ENCODE assay signal across 11 mouse cellular contexts in genomic region chr4:152340584-152341284, GRCm38 (mm10). TPM values are rescaled to one million over a fixed set of nuclear protein-coding genes. Genes with fewer than 3 reads are reported as not detected.
A peak's percentile ranks its signal among the peaks of the same experiment; 100 is the strongest.
DNase-seq lines count a peak whose midpoint lies in the region; ATAC-seq lines count a peak whose summit lies in the region.
"Had no signal": no experiment of that assay in that cellular context is flagged by ENCODE, and none has a peak within 500 bp of the region (broad histone marks: within the 10 kb centered on the region; RNA-seq: fewer than 3 reads in every experiment).

No protein-coding gene starts in this region.

- ATAC-seq in forebrain, embryonic 15.5 days (replicated peaks) = no peak

- DNase-seq in kidney, postnatal 4 days = peak; percentile 61 to 68
- DNase-seq in kidney, adult 18-20 months = no peak
- DNase-seq in midbrain, embryonic 10.5 days (ENCODE audit: low spot score) = peak; percentile 49
- peak; percentile 29 for DNase-seq in thymus, postnatal 25 days
- DNase-seq in cerebellum, adult 11 months = no peak
- no peak for DNase-seq in gastrocnemius, postnatal 14 days
- DNase-seq in spleen, adult 18-20 months = no peak

- H3K27me3 ChIP-seq in forebrain, embryonic 15.5 days = peaks cover 7% of the 10 kb centered on the region; the same call in 1 of the 2 replicates
- peaks cover 82% of the 10 kb centered on the region for H3K27me3 ChIP-seq in midbrain, embryonic 10.5 days (ENCODE audit: low read depth, poor library complexity, severe bottlenecking)

- H3K4me2 ChIP-seq in forebrain, embryonic 15.5 days (replicated peaks) = peak overlapping the region; percentile 65
- H3K4me2 ChIP-seq: heart, embryonic 15.5 days; limb, embryonic 13.5 days had no signal

- H3K9ac ChIP-seq in forebrain, embryonic 15.5 days (replicated peaks) = no peak overlapping the region
- H3K9ac ChIP-seq: heart, embryonic 15.5 days; limb, embryonic 13.5 days; neural tube, embryonic 12.5 days had no signal

- intact Hi-C loops in gastrocnemius, postnatal 14 days (cut with DNase I; ENCODE audit: low total_unique reads) = loop anchor here (5.0 kb wide), 2 partner anchors 97 to 152 kb away; no protein-coding TSS in a partner anchor

- no peak overlapping the region for H3K27ac ChIP-seq in forebrain, embryonic 15.5 days (replicated peaks)
- no peak overlapping the region for H3K27ac ChIP-seq in midbrain, embryonic 10.5 days (replicated peaks)
- H3K27ac ChIP-seq: heart, embryonic 15.5 days; limb, embryonic 13.5 days; neural tube, embryonic 12.5 days had no signal

- peaks cover 27% of the 10 kb centered on the region for H3K4me1 ChIP-seq in forebrain, embryonic 15.5 days
- peaks cover 44% of the 10 kb centered on the region for H3K4me1 ChIP-seq in midbrain, embryonic 10.5 days

- H3K4me3 ChIP-seq in forebrain, embryonic 15.5 days = no peak overlapping the region; the same call in 1 of the 2 replicates
- H3K4me3 ChIP-seq in midbrain, embryonic 10.5 days = no peak overlapping the region; the same call in 1 of the 2 replicates
- H3K4me3 ChIP-seq: heart, embryonic 15.5 days; limb, embryonic 13.5 days; neural tube, embryonic 12.5 days had no signal

- H3K36me3 ChIP-seq in forebrain, embryonic 15.5 days = 0 out of 2 replicates have a peak, but pooled peaks cover under 1% of the 10 kb centered on the region
- peaks cover 5% of the 10 kb centered on the region for H3K36me3 ChIP-seq in midbrain, embryonic 10.5 days
- H3K36me3 ChIP-seq: heart, embryonic 15.5 days; neural tube, embryonic 12.5 days had no signal

- WGBS in forebrain, embryonic 15.5 days = 38% methylated on average over 15 of the region's 15 CpGs
- WGBS in midbrain, embryonic 10.5 days = 38% methylated on average over 15 of the region's 15 CpGs

- H3K9me3 ChIP-seq in forebrain, embryonic 15.5 days = no peaks in the 10 kb centered on the region
- no peaks in the 10 kb centered on the region for H3K9me3 ChIP-seq in midbrain, embryonic 10.5 days (replicated peaks)
- H3K9me3 ChIP-seq: heart, embryonic 15.5 days; limb, embryonic 13.5 days; neural tube, embryonic 12.5 days had no signal

RNA-seq across cellular contexts. Expression of gene Chd5, which starts 2.3 kb away (rescaled TPM):
- 35.5 and 39.3 TPM in 2 replicates for polyA plus RNA-seq in forebrain, embryonic 15.5 days (2015; fragmentation: Nextera tagmentation; extraction: Ambion mirVana)
- 0.07 and 0.12 TPM in 2 replicates for polyA plus RNA-seq in midbrain, embryonic 10.5 days (2016; fragmentation: Nextera tagmentation; extraction: Ambion mirVana)
- total RNA-seq in gastrocnemius, postnatal 14 days (2021) = under 1 TPM; 0.11 to 0.45 TPM

RNA-seq across cellular contexts. Expression of gene Rpl22, which starts 15.2 kb away (rescaled TPM):
- 216 and 221 TPM in 2 replicates for polyA plus RNA-seq in forebrain, embryonic 15.5 days (2015; fragmentation: Nextera tagmentation; extraction: Ambion mirVana)
- 282 and 358 TPM in 2 replicates for polyA plus RNA-seq in midbrain, embryonic 10.5 days (2016; fragmentation: Nextera tagmentation; extraction: Ambion mirVana)
- total RNA-seq in gastrocnemius, postnatal 14 days (2021) = 100 to 1,000 TPM; 233 to 251 TPM

RNA-seq across cellular contexts. Expression of gene Rnf207, which starts 21.9 kb away (rescaled TPM):
- polyA plus RNA-seq in forebrain, embryonic 15.5 days (2015; fragmentation: Nextera tagmentation; extraction: Ambion mirVana) = 1.8 and 2.9 TPM in 2 replicates
- 1.5 and 2.4 TPM in 2 replicates for polyA plus RNA-seq in midbrain, embryonic 10.5 days (2016; fragmentation: Nextera tagmentation; extraction: Ambion mirVana)
- not detected for total RNA-seq in gastrocnemius, postnatal 14 days (2021)

RNA-seq across cellular contexts. Expression of gene Icmt, which starts 43.7 kb away (rescaled TPM):
- 17.6 and 18.6 TPM in 2 replicates for polyA plus RNA-seq in forebrain, embryonic 15.5 days (2015; fragmentation: Nextera tagmentation; extraction: Ambion mirVana)
- polyA plus RNA-seq in midbrain, embryonic 10.5 days (2016; fragmentation: Nextera tagmentation; extraction: Ambion mirVana) = 26.8 and 27.6 TPM in 2 replicates
- total RNA-seq in gastrocnemius, postnatal 14 days (2021) = 10 to 100 TPM; 16.0 to 19.0 TPM

RNA-seq across cellular contexts. Expression of gene Hes3, which starts 49.3 kb away (rescaled TPM):
- 0.09 and 0.13 TPM in 2 replicates for polyA plus RNA-seq in forebrain, embryonic 15.5 days (2015; fragmentation: Nextera tagmentation; extraction: Ambion mirVana)
- polyA plus RNA-seq in midbrain, embryonic 10.5 days (2016; fragmentation: Nextera tagmentation; extraction: Ambion mirVana) = 26.3 and 30.9 TPM in 2 replicates
- total RNA-seq in gastrocnemius, postnatal 14 days (2021) = not detected
- polyA plus RNA-seq: heart, embryonic 15.5 days; limb, embryonic 13.5 days had no signal

Comparison
In these comparisons a context has a peak if more than half of its experiments do, and no peak if none do; other contexts are left out.
1. DNase-seq: peak in kidney, postnatal 4 days (2 of 2), midbrain, embryonic 10.5 days (single experiment) and thymus, postnatal 25 days (single experiment); none in kidney, adult 18-20 months (single experiment), cerebellum, adult 11 months (single experiment), gastrocnemius, postnatal 14 days (single experiment) and spleen, adult 18-20 months (0 of 2).
2. RNA of gene Chd5, which starts 2.3 kb away (polyA plus RNA-seq): 35.5 to 39.3 TPM in forebrain, embryonic 15.5 days; 0.07 to 0.12 TPM in midbrain, embryonic 10.5 days; every median in the first group is over 10 times any median in the second.